Mouse (Mus musculus): Measurements from ENCODE around the gene Atg5. TPM values are rescaled to one million over a fixed set of nuclear protein-coding genes. Genes with fewer than 3 reads are reported as not detected.

The Atg5 gene
- polyA plus RNA-seq, 1 experiment from 2014 or later: 52.8 TPM

DNA sequence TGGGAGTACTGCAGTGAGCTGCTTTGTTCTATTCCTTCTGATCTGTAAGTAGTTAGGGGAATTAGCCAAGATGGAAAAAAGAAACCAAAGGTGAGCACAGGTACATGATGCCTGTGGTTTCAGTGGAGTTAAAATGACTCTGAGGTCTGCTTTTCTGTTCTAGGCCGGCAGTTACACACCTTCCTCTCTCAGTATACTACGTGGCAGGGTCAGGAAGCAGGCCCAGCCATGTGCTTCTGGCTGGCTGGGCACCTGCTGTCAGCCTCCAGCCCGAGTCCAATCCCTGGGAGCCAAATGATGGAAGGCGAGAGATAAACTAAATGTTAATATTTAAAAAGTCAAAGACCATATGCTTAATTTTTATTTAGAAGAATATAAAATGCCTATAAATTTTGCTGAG lies 85.3 kb downstream of the Atg5 start:
- no peak overlapping the region for H3K27ac ChIP-seq (replicated peaks; ENCODE audit: low read depth, low read length)
- WGBS: 86% methylated on average over 4 of the region's 4 CpGs
- H3K36me3 ChIP-seq (ENCODE audit: control insufficient read depth, insufficient read depth, low read length): no peaks in the 10 kb centered on the region
- H3K4me3 ChIP-seq (replicated peaks; ENCODE audit: low read depth, low read length): no peak overlapping the region
- H3K9me3 ChIP-seq (ENCODE audit: control insufficient read depth, low read length): no peaks in the 10 kb centered on the region
- ATAC-seq (ENCODE audit: low FRiP score, low TSS enrichment) (no peak), DNase-seq (no peak)
- H3K4me1 ChIP-seq (ENCODE audit: control insufficient read depth, insufficient read depth, low read length): peaks cover 4% of the 10 kb centered on the region; the same call in 1 of the 2 replicates
- H3K9ac ChIP-seq (replicated peaks; ENCODE audit: low read length): no peak overlapping the region
- H3K4me2 ChIP-seq (ENCODE audit: low read length): no peak overlapping the region
- H3K27me3 ChIP-seq (ENCODE audit: control insufficient read depth, insufficient read depth, low read length): no peaks in the 10 kb centered on the region

DNA sequence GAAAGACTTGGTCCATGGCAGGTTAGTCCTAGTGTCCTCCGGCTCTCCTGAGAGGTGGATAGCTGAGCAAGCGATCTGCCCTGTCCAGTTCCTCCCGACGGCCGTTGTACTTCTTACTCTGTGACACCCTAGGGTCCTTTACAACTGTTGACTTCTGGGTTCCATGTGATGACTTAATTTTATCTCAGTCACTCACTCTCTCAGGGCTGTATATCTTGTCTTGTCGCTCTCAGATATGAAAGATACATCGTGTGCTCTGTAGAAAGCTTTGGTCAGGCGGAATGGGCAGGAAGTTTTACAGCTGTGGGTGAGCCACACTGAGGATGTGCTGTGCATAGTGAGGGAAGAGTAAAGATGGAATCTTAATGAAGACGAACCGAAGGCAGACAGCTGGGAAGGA lies 86.2 kb downstream of the Atg5 start:
- H3K9me3 ChIP-seq (ENCODE audit: control insufficient read depth, low read length): no peaks in the 10 kb centered on the region
- H3K27ac ChIP-seq (replicated peaks; ENCODE audit: low read depth, low read length): no peak overlapping the region
- no peak overlapping the region for H3K4me2 ChIP-seq (ENCODE audit: low read length)
- H3K36me3 ChIP-seq (ENCODE audit: control insufficient read depth, insufficient read depth, low read length): no peaks in the 10 kb centered on the region
- no peak overlapping the region for H3K4me3 ChIP-seq (replicated peaks; ENCODE audit: low read depth, low read length)
- no peak overlapping the region for H3K9ac ChIP-seq (replicated peaks; ENCODE audit: low read length)
- WGBS: 80% methylated on average over 10 of the region's 10 CpGs
- no peaks in the 10 kb centered on the region for H3K27me3 ChIP-seq (ENCODE audit: control insufficient read depth, insufficient read depth, low read length)
- DNase-seq (no peak), ATAC-seq (ENCODE audit: low FRiP score, low TSS enrichment) (no peak)
- peaks cover 4% of the 10 kb centered on the region; the same call in 1 of the 2 replicates for H3K4me1 ChIP-seq (ENCODE audit: control insufficient read depth, insufficient read depth, low read length)

DNA sequence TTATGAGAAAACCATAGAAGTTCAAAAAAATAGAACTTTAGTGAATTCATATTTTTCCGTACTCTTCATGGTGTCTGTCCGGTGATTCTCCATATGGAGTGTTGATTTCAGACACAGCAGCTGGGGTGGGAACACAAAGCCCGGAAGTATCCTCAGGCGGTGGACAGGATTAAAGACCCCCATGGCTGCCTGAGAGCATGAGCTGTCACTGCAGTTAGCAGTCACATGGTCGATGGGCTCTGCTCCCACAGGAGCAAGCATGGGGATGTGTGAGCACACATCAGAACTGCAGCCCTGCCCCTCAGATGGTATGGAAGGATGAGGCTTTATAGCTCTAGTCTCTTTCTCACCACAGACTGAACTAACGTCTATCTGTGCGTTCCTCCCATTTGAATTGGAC lies 87.1 kb downstream of the Atg5 start:
- WGBS: 51% methylated on average over 7 of the region's 7 CpGs
- no peak overlapping the region for H3K4me3 ChIP-seq (replicated peaks; ENCODE audit: low read depth, low read length)
- H3K9ac ChIP-seq (replicated peaks; ENCODE audit: low read length): no peak overlapping the region
- peaks cover 4% of the 10 kb centered on the region; the same call in 1 of the 2 replicates for H3K4me1 ChIP-seq (ENCODE audit: control insufficient read depth, insufficient read depth, low read length)
- DNase-seq: peak; percentile 46
- H3K27me3 ChIP-seq (ENCODE audit: control insufficient read depth, insufficient read depth, low read length): no peaks in the 10 kb centered on the region
- H3K36me3 ChIP-seq (ENCODE audit: control insufficient read depth, insufficient read depth, low read length): no peaks in the 10 kb centered on the region
- no peak overlapping the region for H3K27ac ChIP-seq (replicated peaks; ENCODE audit: low read depth, low read length)
- ATAC-seq (ENCODE audit: low FRiP score, low TSS enrichment): peak; percentile 50; the same call in 1 of the 2 replicates
- H3K9me3 ChIP-seq (ENCODE audit: control insufficient read depth, low read length): no peaks in the 10 kb centered on the region
- no peak overlapping the region for H3K4me2 ChIP-seq (ENCODE audit: low read length)

DNA sequence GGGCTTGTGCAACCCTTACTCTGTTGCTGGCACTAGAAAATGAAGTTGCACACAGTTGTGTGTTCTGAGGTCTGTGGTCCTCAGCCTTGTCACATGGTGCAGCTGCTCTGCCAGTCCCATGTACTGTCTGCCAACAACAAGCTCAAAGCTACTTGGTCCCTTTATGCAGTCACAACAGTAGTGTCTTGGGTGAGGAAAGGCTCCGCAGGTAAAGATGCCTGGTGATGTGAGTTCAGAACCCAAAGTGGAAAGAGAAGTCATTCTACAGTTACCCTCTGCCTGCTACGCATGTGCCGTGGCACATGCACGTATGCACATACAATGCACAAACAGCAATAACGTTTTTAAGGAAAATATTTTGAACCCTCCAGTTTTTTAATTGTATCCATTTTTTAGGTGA lies 88.5 kb downstream of the Atg5 start:
- Histone ChIP-seq H3K4me2 (ENCODE audit: low read length) (no peak overlapping the region), H3K9me3 (ENCODE audit: control insufficient read depth, low read length) (no peaks in the 10 kb centered on the region), H3K9ac (replicated peaks; ENCODE audit: low read length) (no peak overlapping the region), H3K27ac (replicated peaks; ENCODE audit: low read depth, low read length) (no peak overlapping the region), H3K36me3 (ENCODE audit: control insufficient read depth, insufficient read depth, low read length) (no peaks in the 10 kb centered on the region), H3K27me3 (ENCODE audit: control insufficient read depth, insufficient read depth, low read length) (no peaks in the 10 kb centered on the region), H3K4me1 (ENCODE audit: control insufficient read depth, insufficient read depth, low read length) (peaks cover 4% of the 10 kb centered on the region; the same call in 1 of the 2 replicates), H3K4me3 (replicated peaks; ENCODE audit: low read depth, low read length) (no peak overlapping the region)
- ATAC-seq (ENCODE audit: low FRiP score, low TSS enrichment): no peak
- WGBS: 94% methylated on average over 5 of the region's 5 CpGs
- DNase-seq: no peak

DNA sequence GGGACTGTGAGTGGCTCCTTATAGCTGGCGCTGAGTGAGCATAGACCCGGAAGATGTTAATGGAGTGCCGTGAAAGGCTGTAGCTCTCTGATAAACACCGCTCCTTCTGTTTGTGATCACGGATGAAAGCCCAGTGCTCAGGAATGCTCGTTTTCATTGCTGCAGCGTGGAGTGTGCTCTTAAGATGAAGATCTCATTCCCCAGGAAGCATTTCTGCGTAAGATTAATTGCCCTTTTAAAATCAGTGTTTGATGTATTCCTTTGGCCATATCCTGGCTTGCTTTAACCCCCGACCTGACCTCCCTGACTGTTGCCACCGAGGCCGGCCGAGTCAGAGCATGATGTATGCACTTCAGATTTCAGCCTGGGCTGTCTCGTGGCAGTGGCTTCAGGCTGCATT lies 89.2 kb downstream of the Atg5 start:
- ATAC-seq (ENCODE audit: low FRiP score, low TSS enrichment): no peak
- Histone ChIP-seq H3K4me3 (replicated peaks; ENCODE audit: low read depth, low read length) (no peak overlapping the region), H3K9me3 (ENCODE audit: control insufficient read depth, low read length) (no peaks in the 10 kb centered on the region), H3K27ac (replicated peaks; ENCODE audit: low read depth, low read length) (no peak overlapping the region), H3K4me1 (ENCODE audit: control insufficient read depth, insufficient read depth, low read length) (peaks cover 4% of the 10 kb centered on the region; the same call in 1 of the 2 replicates), H3K27me3 (ENCODE audit: control insufficient read depth, insufficient read depth, low read length) (no peaks in the 10 kb centered on the region), H3K36me3 (ENCODE audit: control insufficient read depth, insufficient read depth, low read length) (no peaks in the 10 kb centered on the region), H3K9ac (replicated peaks; ENCODE audit: low read length) (no peak overlapping the region), H3K4me2 (ENCODE audit: low read length) (no peak overlapping the region)
- peak; percentile 32 for DNase-seq
- 49% methylated on average over 13 of the region's 13 CpGs for WGBS

DNA sequence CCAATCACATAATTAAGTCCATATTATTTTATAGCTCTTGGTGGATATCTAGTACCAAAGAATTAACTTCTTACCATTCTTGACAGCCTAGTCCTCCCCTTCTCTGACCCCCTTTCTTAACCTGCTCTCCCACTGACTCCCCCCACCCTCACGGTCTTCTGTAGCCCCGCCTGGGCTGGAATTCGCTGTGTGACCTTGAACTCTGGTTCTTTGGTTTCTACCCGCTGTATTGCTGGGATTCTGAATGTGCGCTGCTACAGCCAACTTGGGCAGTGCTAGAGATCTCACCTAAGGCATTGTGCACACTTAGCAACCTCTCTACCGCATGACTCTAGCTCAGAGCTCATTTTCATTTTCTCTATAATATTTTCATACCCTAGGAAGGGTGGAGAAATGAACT lies 90.7 kb downstream of the Atg5 start:
- H3K9me3 ChIP-seq (ENCODE audit: control insufficient read depth, low read length): no peaks in the 10 kb centered on the region
- no peak overlapping the region for H3K4me3 ChIP-seq (replicated peaks; ENCODE audit: low read depth, low read length)
- no peak for ATAC-seq (ENCODE audit: low FRiP score, low TSS enrichment)
- H3K27ac ChIP-seq (replicated peaks; ENCODE audit: low read depth, low read length): no peak overlapping the region
- no peak for DNase-seq
- no peaks in the 10 kb centered on the region for H3K27me3 ChIP-seq (ENCODE audit: control insufficient read depth, insufficient read depth, low read length)
- no peak overlapping the region for H3K9ac ChIP-seq (replicated peaks; ENCODE audit: low read length)
- H3K36me3 ChIP-seq (ENCODE audit: control insufficient read depth, insufficient read depth, low read length): no peaks in the 10 kb centered on the region
- WGBS: 88% methylated on average over 6 of the region's 6 CpGs
- H3K4me1 ChIP-seq (ENCODE audit: control insufficient read depth, insufficient read depth, low read length): peaks cover 4% of the 10 kb centered on the region; the same call in 1 of the 2 replicates
- H3K4me2 ChIP-seq (ENCODE audit: low read length): no peak overlapping the region

DNA sequence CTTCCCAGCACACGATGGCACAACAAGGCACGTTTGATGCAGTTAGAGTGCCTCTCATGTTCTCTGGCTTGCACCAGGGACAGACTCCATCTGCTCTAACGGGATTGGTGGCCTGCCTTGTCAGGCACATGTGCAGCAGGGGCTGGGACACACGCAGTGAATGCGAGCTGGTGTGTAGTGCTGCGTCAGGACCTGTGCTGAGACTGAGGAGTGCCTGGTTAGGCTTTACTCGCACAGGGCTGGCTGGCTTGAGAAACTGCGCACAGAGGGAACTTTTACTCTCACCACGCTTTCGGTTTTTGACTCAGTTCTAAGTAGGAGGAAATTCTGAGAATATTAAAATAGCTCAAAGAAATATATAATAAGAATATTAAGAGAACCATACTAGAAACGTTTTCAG lies 92.5 kb downstream of the Atg5 start:
- ATAC-seq (ENCODE audit: low FRiP score, low TSS enrichment): no peak

DNA sequence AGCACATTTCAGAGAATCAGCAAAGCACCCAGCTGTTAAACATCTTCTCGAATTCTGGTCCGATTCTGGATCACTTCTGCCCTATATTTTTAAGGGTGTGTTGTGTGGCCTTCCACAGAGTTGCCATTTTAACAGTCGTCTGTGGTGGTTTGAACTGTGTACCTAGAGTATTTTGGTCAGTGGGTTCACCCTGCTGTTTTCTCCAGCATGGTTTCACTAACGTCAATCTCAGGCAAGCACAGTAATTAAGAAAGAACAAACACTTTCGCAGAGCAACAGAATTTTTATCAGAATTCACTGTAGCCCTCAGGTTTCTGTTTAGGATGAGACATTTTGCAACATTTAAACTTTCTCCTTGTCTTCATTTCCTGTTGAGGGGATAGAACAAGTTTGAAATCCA lies 94.3 kb downstream of the Atg5 start:
- DNase-seq (no peak), ATAC-seq (ENCODE audit: low FRiP score, low TSS enrichment) (no peak)
- Histone ChIP-seq H3K27me3 (ENCODE audit: control insufficient read depth, insufficient read depth, low read length) (no peaks in the 10 kb centered on the region), H3K36me3 (ENCODE audit: control insufficient read depth, insufficient read depth, low read length) (no peaks in the 10 kb centered on the region), H3K4me1 (ENCODE audit: control insufficient read depth, insufficient read depth, low read length) (no peaks in the 10 kb centered on the region), H3K27ac (replicated peaks; ENCODE audit: low read depth, low read length) (no peak overlapping the region), H3K4me3 (replicated peaks; ENCODE audit: low read depth, low read length) (no peak overlapping the region), H3K4me2 (ENCODE audit: low read length) (no peak overlapping the region), H3K9ac (replicated peaks; ENCODE audit: low read length) (no peak overlapping the region), H3K9me3 (ENCODE audit: control insufficient read depth, low read length) (no peaks in the 10 kb centered on the region)
- WGBS: 88% methylated on average over 5 of the region's 5 CpGs

More for the DNA sequence above, 92.5 kb downstream of the Atg5 start:
- Histone ChIP-seq H3K27ac (replicated peaks; ENCODE audit: low read depth, low read length) (no peak overlapping the region), H3K27me3 (ENCODE audit: control insufficient read depth, insufficient read depth, low read length) (no peaks in the 10 kb centered on the region), H3K4me1 (ENCODE audit: control insufficient read depth, insufficient read depth, low read length) (no peaks in the 10 kb centered on the region), H3K4me2 (ENCODE audit: low read length) (no peak overlapping the region), H3K9ac (replicated peaks; ENCODE audit: low read length) (no peak overlapping the region), H3K4me3 (replicated peaks; ENCODE audit: low read depth, low read length) (no peak overlapping the region), H3K36me3 (ENCODE audit: control insufficient read depth, insufficient read depth, low read length) (no peaks in the 10 kb centered on the region), H3K9me3 (ENCODE audit: control insufficient read depth, low read length) (no peaks in the 10 kb centered on the region)
- 89% methylated on average over 11 of the region's 11 CpGs for WGBS
- DNase-seq: no peak

DNA sequence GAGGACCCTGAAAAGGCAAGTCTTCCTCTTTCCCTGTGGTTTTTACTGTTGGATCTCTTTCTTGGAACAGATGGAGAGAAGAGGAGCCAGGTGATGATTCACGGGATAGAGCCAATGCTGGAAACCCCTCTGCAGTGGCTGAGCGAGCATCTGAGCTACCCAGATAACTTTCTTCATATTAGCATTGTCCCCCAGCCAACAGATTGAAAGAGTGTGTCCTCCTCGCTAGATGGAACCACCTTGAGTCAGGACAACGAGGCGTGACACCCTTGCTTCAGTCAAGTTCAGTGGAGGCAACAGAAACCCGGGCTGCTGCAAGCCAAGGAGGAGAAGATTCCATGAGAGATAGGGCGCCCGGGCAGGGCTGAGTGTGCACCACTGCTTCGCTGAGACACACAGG lies 94.7 kb downstream of the Atg5 start:
- Histone ChIP-seq H3K9ac (replicated peaks; ENCODE audit: low read length) (no peak overlapping the region), H3K4me2 (ENCODE audit: low read length) (no peak overlapping the region), H3K27me3 (ENCODE audit: control insufficient read depth, insufficient read depth, low read length) (no peaks in the 10 kb centered on the region), H3K27ac (replicated peaks; ENCODE audit: low read depth, low read length) (no peak overlapping the region), H3K4me3 (replicated peaks; ENCODE audit: low read depth, low read length) (no peak overlapping the region), H3K36me3 (ENCODE audit: control insufficient read depth, insufficient read depth, low read length) (no peaks in the 10 kb centered on the region), H3K4me1 (ENCODE audit: control insufficient read depth, insufficient read depth, low read length) (no peaks in the 10 kb centered on the region), H3K9me3 (ENCODE audit: control insufficient read depth, low read length) (no peaks in the 10 kb centered on the region)
- ATAC-seq (ENCODE audit: low FRiP score, low TSS enrichment): no peak
- WGBS: 89% methylated on average over 9 of the region's 9 CpGs
- DNase-seq: no peak
